Mouse (Mus musculus) kidney, embryonic 16.5 days (tissue): ENCODE data around the gene Ipcef1. TPM values are rescaled to one million over a fixed set of nuclear protein-coding genes. Genes with fewer than 3 reads are reported as not detected.

ENCODE experiments used
- ATAC-seq: fragments of 200-750 bp; cut with Nextera tagmentation; 2 replicates; pipeline ENCODE4 v1.8.0; 2017; ENCODE audit warnings: moderate TSS enrichment; ENCODE audit not compliant: low FRiP score, low TSS enrichment
- H3K27ac ChIP-seq: fragments of 300-500 bp; sonication (generic); 2 replicates; pipeline ENCODE4 v1.5.1; 2014; ENCODE audit warnings: low read length
- H3K27me3 ChIP-seq: fragments of 300-500 bp; sonication (generic); 2 replicates; pipeline ENCODE4 v1.6.1; 2014; ENCODE audit warnings: low read length, control low read depth, mixed read lengths; ENCODE audit not compliant: insufficient read depth
- H3K36me3 ChIP-seq: fragments of 300-500 bp; sonication (generic); 2 replicates; pipeline ENCODE4 v1.6.1; 2014; ENCODE audit warnings: low read length, control low read depth, mixed read lengths; ENCODE audit not compliant: insufficient read depth
- H3K4me1 ChIP-seq: fragments of 300-500 bp; sonication (generic); 2 replicates; pipeline ENCODE4 v1.6.1; 2014; ENCODE audit warnings: low read length, control low read depth, mixed read lengths; ENCODE audit not compliant: insufficient read depth
- H3K4me2 ChIP-seq: fragments of 300-500 bp; sonication (generic); replicated peaks from 2 replicates; pipeline ENCODE4 v1.6.1; 2014; ENCODE audit warnings: low read depth, low read length
- H3K4me3 ChIP-seq: fragments of 300-500 bp; sonication (generic); 2 replicates; pipeline ENCODE4 v1.5.1; 2014; ENCODE audit warnings: mild to moderate bottlenecking, low read length
- H3K9ac ChIP-seq: fragments of 300-500 bp; sonication (generic); replicated peaks from 2 replicates; pipeline ENCODE4 v1.6.1; 2014; ENCODE audit warnings: low read length
- H3K9me3 ChIP-seq: fragments of 300-500 bp; sonication (generic); 2 replicates; pipeline ENCODE4 v1.6.1; 2016; ENCODE audit warnings: low read length, control low read depth
- WGBS: fragments of 180-500 bp; shearing (Covaris S2); extraction: QIAGEN DNeasy Blood & Tissue Kit; methylation state at CpG from one replicate; pipeline ENCODE4 v1.1.7; 2014; 5-methylcytosine and 5-hydroxymethylcytosine counted together
- polyA plus RNA-seq: library from polyadenylated mRNA; unstranded; fragments of >200 nt; fragmentation: Nextera tagmentation; extraction: Ambion mirVana; gene quantifications from 2 replicates; pipeline ENCODE4 v1.2.1, GENCODE M21; 2015

Gene Ipcef1
- polyA plus RNA-seq, 1 experiment from 2014 or later, result 2.2 TPM

- H3K4me3 ChIP-seq, result no peak overlapping the region
- ATAC-seq, result no peak
- no peak overlapping the region for H3K27ac ChIP-seq
- H3K4me2 ChIP-seq, result no peak overlapping the region
- no peaks in the 10 kb centered on the region for H3K36me3 ChIP-seq
- no peaks in the 10 kb centered on the region for H3K9me3 ChIP-seq
- no peaks in the 10 kb centered on the region for H3K27me3 ChIP-seq
- no peaks in the 10 kb centered on the region for H3K4me1 ChIP-seq
- WGBS, result 83% methylated on average over 1 of the region's 1 CpGs
- H3K9ac ChIP-seq, result no peak overlapping the region
Observed at GRCm38 (mm10) chr10:6953115-6953514, 99.2 kb downstream of the Ipcef1 start.

GRCm38 (mm10) chr10:6936671-6937425 is 115.4 kb downstream of the Ipcef1 start:
- H3K27ac ChIP-seq, result no peak overlapping the region

GRCm38 (mm10) chr10:6934776-6935175 is 117.5 kb downstream of the Ipcef1 start:
- Histone ChIP-seq H3K9ac (no peak overlapping the region), H3K4me3 (no peak overlapping the region), H3K27ac (no peak overlapping the region), H3K36me3 (no peaks in the 10 kb centered on the region), H3K9me3 (no peaks in the 10 kb centered on the region), H3K4me1 (no peaks in the 10 kb centered on the region), H3K27me3 (no peaks in the 10 kb centered on the region), H3K4me2 (no peak overlapping the region)
- 77% methylated on average over 3 of the region's 3 CpGs for WGBS
- no peak for ATAC-seq

More at GRCm38 (mm10) chr10:6936671-6937425, 115.4 kb downstream of the Ipcef1 start:
- Histone ChIP-seq H3K4me2 (no peak overlapping the region), H3K4me3 (no peak overlapping the region), H3K9ac (no peak overlapping the region), H3K9me3 (no peaks in the 10 kb centered on the region), H3K27me3 (no peaks in the 10 kb centered on the region), H3K4me1 (no peaks in the 10 kb centered on the region), H3K36me3 (no peaks in the 10 kb centered on the region)
- ATAC-seq, result no peak
- WGBS, result 89% methylated on average over 4 of the region's 4 CpGs

- H3K27me3 ChIP-seq, result no peaks in the 10 kb centered on the region
- H3K9me3 ChIP-seq, result no peaks in the 10 kb centered on the region
- H3K36me3 ChIP-seq, result no peaks in the 10 kb centered on the region
- no peaks in the 10 kb centered on the region for H3K4me1 ChIP-seq
- H3K4me2 ChIP-seq, result no peak overlapping the region
- no peak overlapping the region for H3K9ac ChIP-seq
- no peak for ATAC-seq
- H3K4me3 ChIP-seq, result no peak overlapping the region
- 82% methylated on average over 2 of the region's 2 CpGs for WGBS
- H3K27ac ChIP-seq, result no peak overlapping the region
Observed at GRCm38 (mm10) chr10:6930889-6931288, 121.4 kb downstream of the Ipcef1 start.

GRCm38 (mm10) chr10:6930398-6930797 is 121.9 kb downstream of the Ipcef1 start:
- Histone ChIP-seq H3K27ac (no peak overlapping the region), H3K4me3 (no peak overlapping the region), H3K9ac (no peak overlapping the region), H3K36me3 (no peaks in the 10 kb centered on the region), H3K9me3 (no peaks in the 10 kb centered on the region), H3K4me1 (no peaks in the 10 kb centered on the region), H3K27me3 (no peaks in the 10 kb centered on the region), H3K4me2 (no peak overlapping the region)
- ATAC-seq, result no peak
- WGBS, result 86% methylated on average over 1 of the region's 1 CpGs

- H3K27me3 ChIP-seq, result no peaks in the 10 kb centered on the region
- no peaks in the 10 kb centered on the region for H3K36me3 ChIP-seq
- no peaks in the 10 kb centered on the region for H3K4me1 ChIP-seq
- no peaks in the 10 kb centered on the region for H3K9me3 ChIP-seq
- 54% methylated on average over 1 of the region's 1 CpGs for WGBS
- no peak for ATAC-seq
- no peak overlapping the region for H3K4me2 ChIP-seq
- H3K9ac ChIP-seq, result no peak overlapping the region
- H3K4me3 ChIP-seq, result no peak overlapping the region
- no peak overlapping the region for H3K27ac ChIP-seq
Observed at GRCm38 (mm10) chr10:6928905-6929304, 123.4 kb downstream of the Ipcef1 start.

- no peak for ATAC-seq
- Histone ChIP-seq H3K36me3 (no peaks in the 10 kb centered on the region), H3K27me3 (no peaks in the 10 kb centered on the region), H3K4me2 (no peak overlapping the region), H3K4me1 (no peaks in the 10 kb centered on the region), H3K27ac (no peak overlapping the region), H3K9ac (no peak overlapping the region), H3K9me3 (no peaks in the 10 kb centered on the region), H3K4me3 (no peak overlapping the region)
- WGBS, result 93% methylated on average over 4 of the region's 4 CpGs
Observed at GRCm38 (mm10) chr10:6927600-6928223, 124.6 kb downstream of the Ipcef1 start.

- 56% methylated on average over 2 of the region's 2 CpGs for WGBS
Observed at GRCm38 (mm10) chr10:6926724-6927123, 125.6 kb downstream of the Ipcef1 start.

GRCm38 (mm10) chr10:6916545-6917257 is 135.6 kb downstream of the Ipcef1 start:
- no peaks in the 10 kb centered on the region for H3K27me3 ChIP-seq
- H3K4me3 ChIP-seq, result no peak overlapping the region
- peak overlapping the region; percentile 21; the same call in 1 of the 2 replicates for H3K4me2 ChIP-seq
- ATAC-seq, result peak; percentile 81; the same call in 1 of the 2 replicates
- H3K36me3 ChIP-seq, result no peaks in the 10 kb centered on the region
- 18% methylated on average over 6 of the region's 6 CpGs for WGBS
- no peak overlapping the region for H3K27ac ChIP-seq
- peaks cover 7% of the 10 kb centered on the region; the same call in 1 of the 2 replicates for H3K4me1 ChIP-seq
- no peaks in the 10 kb centered on the region for H3K9me3 ChIP-seq
- H3K9ac ChIP-seq, result no peak overlapping the region

More at GRCm38 (mm10) chr10:6926724-6927123, 125.6 kb downstream of the Ipcef1 start:
- H3K9me3 ChIP-seq, result no peaks in the 10 kb centered on the region
- H3K36me3 ChIP-seq, result no peaks in the 10 kb centered on the region
- H3K4me3 ChIP-seq, result no peak overlapping the region
- ATAC-seq, result no peak
- no peaks in the 10 kb centered on the region for H3K4me1 ChIP-seq
- no peak overlapping the region for H3K4me2 ChIP-seq
- no peak overlapping the region for H3K27ac ChIP-seq
- H3K9ac ChIP-seq, result no peak overlapping the region
- no peaks in the 10 kb centered on the region for H3K27me3 ChIP-seq
